Mouse (Mus musculus) stomach, postnatal 0 days (tissue): ENCODE data around the gene Kitl.

Source experiments
- CTCF ChIP-seq: IDR thresholded peaks from 2 replicates; pipeline ENCODE4 v1.5.1; 2016; ENCODE audit warnings: antibody characterized with exemption, low read depth, mild to moderate bottlenecking, moderate library complexity
- EP300 ChIP-seq: optimal IDR thresholded peaks from 2 replicates; pipeline ENCODE3; 2016; ENCODE audit warnings: antibody characterized with exemption

GRCm38 (mm10) chr10:100009681-100010080 is 5.7 kb upstream of the Kitl start:
- no peak for TF ChIP-seq CTCF
- no peak for TF ChIP-seq EP300
